Mouse (Mus musculus) liver, postnatal 0 days (tissue): ENCODE measurements at regions not wholly inside any gene's neighbourhood (a gene's known extent, or its start where the extent isn't known, plus 50 kb on each side); places are given as distances from the start of the nearest gene placed in this dataset.

Source experiments
- ATAC-seq: fragments of 200-750 bp; cut with Nextera tagmentation; 2 replicates; pipeline ENCODE4 v1.8.0; 2017; ENCODE audit warnings: mild to moderate bottlenecking, moderate library complexity
- DNase-seq: peaks from one replicate; pipeline ENCODE4 v3.0.0-alpha.2; 2016
- H3K27ac ChIP-seq: fragments of 300-500 bp; sonication (generic); 2 replicates; pipeline ENCODE4 v1.5.1; 2014; ENCODE audit warnings: antibody characterized with exemption, moderate library complexity, mild to moderate bottlenecking, low read depth
- H3K27me3 ChIP-seq: fragments of 300-500 bp; sonication (generic); 2 replicates; pipeline ENCODE4 v1.6.1; 2014; ENCODE audit warnings: low read length, control low read depth, mixed read lengths; ENCODE audit not compliant: insufficient read depth
- H3K36me3 ChIP-seq: fragments of 300-500 bp; sonication (generic); replicated peaks from 2 replicates; pipeline ENCODE4 v1.6.1; 2014; ENCODE audit warnings: mild to moderate bottlenecking, control low read depth, low read length, moderate library complexity, mixed read lengths; ENCODE audit not compliant: insufficient read depth
- H3K4me1 ChIP-seq: fragments of 300-500 bp; sonication (generic); 2 replicates; pipeline ENCODE4 v1.6.1; 2014; ENCODE audit warnings: antibody characterized with exemption, mild to moderate bottlenecking, control low read depth; ENCODE audit not compliant: insufficient read depth
- H3K4me2 ChIP-seq: fragments of 300-500 bp; sonication (generic); 2 replicates; pipeline ENCODE4 v1.6.1; 2014; ENCODE audit warnings: low read depth, mild to moderate bottlenecking, low read length, moderate library complexity, mixed read lengths
- H3K4me3 ChIP-seq: fragments of 300-500 bp; sonication (generic); 2 replicates; pipeline ENCODE4 v1.5.1; 2014; ENCODE audit warnings: low read depth, low read length
- H3K9ac ChIP-seq: fragments of 300-500 bp; sonication (generic); replicated peaks from 2 replicates; pipeline ENCODE4 v1.6.1; 2014; ENCODE audit warnings: mild to moderate bottlenecking, moderate library complexity
- H3K9me3 ChIP-seq: fragments of 300-500 bp; sonication (generic); 2 replicates; pipeline ENCODE4 v1.6.1; 2016; ENCODE audit warnings: mild to moderate bottlenecking, control low read depth, low read length, mixed read lengths
- CTCF ChIP-seq: sonication (generic); IDR thresholded peaks from 2 replicates; pipeline ENCODE4 v1.5.1; 2016; ENCODE audit warnings: antibody characterized with exemption, low read depth
- EP300 ChIP-seq: IDR thresholded peaks from 2 replicates; pipeline ENCODE4 v1.6.1; 2016; ENCODE audit warnings: antibody characterized with exemption, low read depth, mild to moderate bottlenecking
- WGBS: fragments of 180-500 bp; shearing (Covaris S2); extraction: QIAGEN DNeasy Blood & Tissue Kit; methylation state at CpG from one replicate; pipeline ENCODE4 v1.1.7; 2014; ENCODE audit not compliant: insufficient replicate concordance; 5-methylcytosine and 5-hydroxymethylcytosine counted together

- H3K4me2 ChIP-seq = no peak overlapping the region
- 65% methylated on average over 4 of the region's 4 CpGs for WGBS
- DNase-seq (no peak), ATAC-seq (no peak)
- H3K9me3 ChIP-seq = no peaks in the 10 kb centered on the region; the same call in 1 of the 2 replicates
- H3K36me3 ChIP-seq = no peaks in the 10 kb centered on the region
- H3K27me3 ChIP-seq = no peaks in the 10 kb centered on the region
- no peak for TF ChIP-seq CTCF
- no peak for TF ChIP-seq EP300
- H3K27ac ChIP-seq = no peak overlapping the region
- no peak overlapping the region for H3K9ac ChIP-seq
- no peaks in the 10 kb centered on the region for H3K4me1 ChIP-seq
- H3K4me3 ChIP-seq = no peak overlapping the region
Observed at GRCm38 (mm10) chr10:118039056-118039455, 102.6 kb upstream of the Mdm1 start.

GRCm38 (mm10) chr10:118041068-118041467 is 100.5 kb upstream of the Mdm1 start:
- Histone ChIP-seq H3K27ac (no peak overlapping the region), H3K9ac (no peak overlapping the region), H3K4me2 (no peak overlapping the region), H3K27me3 (no peaks in the 10 kb centered on the region), H3K4me3 (no peak overlapping the region), H3K4me1 (no peaks in the 10 kb centered on the region), H3K36me3 (no peaks in the 10 kb centered on the region), H3K9me3 (no peaks in the 10 kb centered on the region)
- ATAC-seq = no peak
- WGBS = 79% methylated on average over 3 of the region's 3 CpGs
- DNase-seq = no peak
- TF ChIP-seq CTCF (no peak), EP300 (no peak)

GRCm38 (mm10) chr10:118043761-118044160 is 97.8 kb upstream of the Mdm1 start:
- no peaks in the 10 kb centered on the region for H3K27me3 ChIP-seq
- H3K4me2 ChIP-seq = no peak overlapping the region
- no peak for TF ChIP-seq CTCF
- TF ChIP-seq EP300 = no peak
- H3K9me3 ChIP-seq = no peaks in the 10 kb centered on the region
- 74% methylated on average over 13 of the region's 13 CpGs for WGBS
- DNase-seq (no peak), ATAC-seq (no peak)
- no peaks in the 10 kb centered on the region for H3K36me3 ChIP-seq
- no peak overlapping the region for H3K27ac ChIP-seq
- no peaks in the 10 kb centered on the region for H3K4me1 ChIP-seq
- no peak overlapping the region for H3K4me3 ChIP-seq
- no peak overlapping the region for H3K9ac ChIP-seq

- no peaks in the 10 kb centered on the region for H3K36me3 ChIP-seq
- no peaks in the 10 kb centered on the region for H3K9me3 ChIP-seq
- no peak overlapping the region for H3K4me2 ChIP-seq
- ATAC-seq (no peak), DNase-seq (no peak)
- WGBS = 79% methylated on average over 3 of the region's 3 CpGs
- TF ChIP-seq EP300 = no peak
- TF ChIP-seq CTCF = no peak
- no peaks in the 10 kb centered on the region for H3K27me3 ChIP-seq
- no peak overlapping the region for H3K27ac ChIP-seq
- H3K4me3 ChIP-seq = no peak overlapping the region
- H3K4me1 ChIP-seq = no peaks in the 10 kb centered on the region
- no peak overlapping the region for H3K9ac ChIP-seq
Observed at GRCm38 (mm10) chr10:118044840-118045239, 96.8 kb upstream of the Mdm1 start.

- Histone ChIP-seq H3K4me3 (no peak overlapping the region), H3K9ac (no peak overlapping the region), H3K27me3 (no peaks in the 10 kb centered on the region), H3K9me3 (no peaks in the 10 kb centered on the region), H3K36me3 (no peaks in the 10 kb centered on the region), H3K4me2 (no peak overlapping the region), H3K27ac (no peak overlapping the region), H3K4me1 (no peaks in the 10 kb centered on the region)
- DNase-seq = no peak
- ATAC-seq = no peak
- no peak for TF ChIP-seq EP300
- TF ChIP-seq CTCF = no peak
- 78% methylated on average over 2 of the region's 2 CpGs for WGBS
Observed at GRCm38 (mm10) chr10:118045427-118045826, 96.2 kb upstream of the Mdm1 start.

- Histone ChIP-seq H3K27ac (no peak overlapping the region), H3K9ac (no peak overlapping the region), H3K9me3 (no peaks in the 10 kb centered on the region), H3K36me3 (no peaks in the 10 kb centered on the region), H3K4me3 (no peak overlapping the region), H3K4me2 (no peak overlapping the region), H3K27me3 (no peaks in the 10 kb centered on the region), H3K4me1 (no peaks in the 10 kb centered on the region)
- TF ChIP-seq CTCF (no peak), EP300 (no peak)
- ATAC-seq (no peak), DNase-seq (no peak)
- WGBS = 74% methylated on average over 4 of the region's 4 CpGs
Observed at GRCm38 (mm10) chr10:118046328-118046727, 95.3 kb upstream of the Mdm1 start.

- Histone ChIP-seq H3K4me1 (no peaks in the 10 kb centered on the region), H3K4me2 (no peak overlapping the region), H3K36me3 (no peaks in the 10 kb centered on the region), H3K9ac (no peak overlapping the region), H3K4me3 (no peak overlapping the region), H3K9me3 (no peaks in the 10 kb centered on the region), H3K27ac (no peak overlapping the region), H3K27me3 (no peaks in the 10 kb centered on the region)
- WGBS = 77% methylated on average over 1 of the region's 1 CpGs
- no peak for DNase-seq
- ATAC-seq = no peak
- TF ChIP-seq EP300 = no peak
- TF ChIP-seq CTCF = no peak
Observed at GRCm38 (mm10) chr10:118046831-118047230, 94.8 kb upstream of the Mdm1 start.
